Mouse (Mus musculus): ENCODE results near the gene Smurf2. TPM values are rescaled to one million over a fixed set of nuclear protein-coding genes. Genes with fewer than 3 reads are reported as not detected.
A peak's percentile ranks its signal among the peaks of the same experiment; 100 is the strongest.

Smurf2 gene
- polyA plus RNA-seq, 1 experiment from 2014 or later, result 16.4 TPM

- Histone ChIP-seq H3K9me3 (ENCODE audit: control insufficient read depth, low read length) (no peaks in the 10 kb centered on the region), H3K27me3 (ENCODE audit: control insufficient read depth, insufficient read depth, low read depth, low read length) (no peaks in the 10 kb centered on the region), H3K4me3 (ENCODE audit: low read length) (no peak overlapping the region), H3K27ac (ENCODE audit: low read length) (peak overlapping the region; percentile 18; the same call in 1 of the 2 replicates), H3K36me3 (ENCODE audit: control insufficient read depth, insufficient read depth, low read length) (peaks cover 29% of the 10 kb centered on the region), H3K9ac (ENCODE audit: low read length) (no peak overlapping the region), H3K4me2 (ENCODE audit: low read depth, low read length) (no peak overlapping the region), H3K4me1 (replicated peaks; ENCODE audit: control insufficient read depth, insufficient read depth, low read length) (peaks cover 6% of the 10 kb centered on the region; the same call in 1 of the 2 replicates)
- ATAC-seq (ENCODE audit: low read depth), result no peak
- 25% methylated on average over 4 of the region's 4 CpGs for WGBS
Measured at GRCm38 (mm10) chr11:106820972-106821371, 99.5 kb downstream of the Smurf2 start.

GRCm38 (mm10) chr11:106820252-106820651 is 100.3 kb downstream of the Smurf2 start:
- Histone ChIP-seq H3K36me3 (ENCODE audit: control insufficient read depth, insufficient read depth, low read length) (peaks cover 29% of the 10 kb centered on the region), H3K9ac (ENCODE audit: low read length) (no peak overlapping the region), H3K27me3 (ENCODE audit: control insufficient read depth, insufficient read depth, low read depth, low read length) (no peaks in the 10 kb centered on the region), H3K4me1 (replicated peaks; ENCODE audit: control insufficient read depth, insufficient read depth, low read length) (peaks cover 6% of the 10 kb centered on the region; the same call in 1 of the 2 replicates), H3K4me2 (ENCODE audit: low read depth, low read length) (no peak overlapping the region), H3K4me3 (ENCODE audit: low read length) (no peak overlapping the region), H3K27ac (ENCODE audit: low read length) (no peak overlapping the region), H3K9me3 (ENCODE audit: control insufficient read depth, low read length) (no peaks in the 10 kb centered on the region)
- WGBS, result 83% methylated on average over 6 of the region's 6 CpGs
- ATAC-seq (ENCODE audit: low read depth), result no peak

- 87% methylated on average over 9 of the region's 9 CpGs for WGBS
- Histone ChIP-seq H3K9ac (ENCODE audit: low read length) (no peak overlapping the region), H3K27ac (ENCODE audit: low read length) (no peak overlapping the region), H3K36me3 (ENCODE audit: control insufficient read depth, insufficient read depth, low read length) (peaks cover 28% of the 10 kb centered on the region), H3K27me3 (ENCODE audit: control insufficient read depth, insufficient read depth, low read depth, low read length) (no peaks in the 10 kb centered on the region), H3K4me2 (ENCODE audit: low read depth, low read length) (no peak overlapping the region), H3K4me3 (ENCODE audit: low read length) (no peak overlapping the region), H3K4me1 (replicated peaks; ENCODE audit: control insufficient read depth, insufficient read depth, low read length) (peaks cover 6% of the 10 kb centered on the region; the same call in 1 of the 2 replicates), H3K9me3 (ENCODE audit: control insufficient read depth, low read length) (no peaks in the 10 kb centered on the region)
- no peak for ATAC-seq (ENCODE audit: low read depth)
Measured at GRCm38 (mm10) chr11:106819595-106819994, 100.9 kb downstream of the Smurf2 start.

GRCm38 (mm10) chr11:106818341-106818740 is 102.2 kb downstream of the Smurf2 start:
- H3K4me2 ChIP-seq (ENCODE audit: low read depth, low read length), result no peak overlapping the region
- no peak for ATAC-seq (ENCODE audit: low read depth)
- H3K4me1 ChIP-seq (replicated peaks; ENCODE audit: control insufficient read depth, insufficient read depth, low read length), result peaks cover 6% of the 10 kb centered on the region; the same call in 1 of the 2 replicates
- WGBS, result 26% methylated on average over 9 of the region's 9 CpGs
- no peak overlapping the region for H3K27ac ChIP-seq (ENCODE audit: low read length)
- H3K9me3 ChIP-seq (ENCODE audit: control insufficient read depth, low read length), result no peaks in the 10 kb centered on the region
- H3K9ac ChIP-seq (ENCODE audit: low read length), result no peak overlapping the region
- H3K36me3 ChIP-seq (ENCODE audit: control insufficient read depth, insufficient read depth, low read length), result peaks cover 38% of the 10 kb centered on the region
- H3K27me3 ChIP-seq (ENCODE audit: control insufficient read depth, insufficient read depth, low read depth, low read length), result no peaks in the 10 kb centered on the region
- H3K4me3 ChIP-seq (ENCODE audit: low read length), result no peak overlapping the region

- Histone ChIP-seq H3K36me3 (ENCODE audit: control insufficient read depth, insufficient read depth, low read length) (peaks cover 41% of the 10 kb centered on the region), H3K27ac (ENCODE audit: low read length) (no peak overlapping the region), H3K9me3 (ENCODE audit: control insufficient read depth, low read length) (no peaks in the 10 kb centered on the region), H3K27me3 (ENCODE audit: control insufficient read depth, insufficient read depth, low read depth, low read length) (no peaks in the 10 kb centered on the region), H3K4me2 (ENCODE audit: low read depth, low read length) (no peak overlapping the region), H3K4me3 (ENCODE audit: low read length) (no peak overlapping the region), H3K4me1 (replicated peaks; ENCODE audit: control insufficient read depth, insufficient read depth, low read length) (peaks cover 6% of the 10 kb centered on the region; the same call in 1 of the 2 replicates), H3K9ac (ENCODE audit: low read length) (no peak overlapping the region)
- ATAC-seq (ENCODE audit: low read depth), result no peak
- WGBS, result 74% methylated on average over 6 of the region's 6 CpGs
Measured at GRCm38 (mm10) chr11:106817808-106818207, 102.7 kb downstream of the Smurf2 start.

GRCm38 (mm10) chr11:106817156-106817555 is 103.4 kb downstream of the Smurf2 start:
- WGBS, result 85% methylated on average over 3 of the region's 3 CpGs
- H3K9me3 ChIP-seq (ENCODE audit: control insufficient read depth, low read length), result no peaks in the 10 kb centered on the region
- H3K4me1 ChIP-seq (replicated peaks; ENCODE audit: control insufficient read depth, insufficient read depth, low read length), result peaks cover 6% of the 10 kb centered on the region; the same call in 1 of the 2 replicates
- H3K27me3 ChIP-seq (ENCODE audit: control insufficient read depth, insufficient read depth, low read depth, low read length), result no peaks in the 10 kb centered on the region
- H3K36me3 ChIP-seq (ENCODE audit: control insufficient read depth, insufficient read depth, low read length), result peaks cover 41% of the 10 kb centered on the region
- H3K27ac ChIP-seq (ENCODE audit: low read length), result no peak overlapping the region
- no peak overlapping the region for H3K4me2 ChIP-seq (ENCODE audit: low read depth, low read length)
- ATAC-seq (ENCODE audit: low read depth), result no peak
- no peak overlapping the region for H3K4me3 ChIP-seq (ENCODE audit: low read length)
- no peak overlapping the region for H3K9ac ChIP-seq (ENCODE audit: low read length)

GRCm38 (mm10) chr11:106816316-106816715 is 104.2 kb downstream of the Smurf2 start:
- Histone ChIP-seq H3K9me3 (ENCODE audit: control insufficient read depth, low read length) (no peaks in the 10 kb centered on the region), H3K36me3 (ENCODE audit: control insufficient read depth, insufficient read depth, low read length) (peaks cover 41% of the 10 kb centered on the region), H3K4me3 (ENCODE audit: low read length) (no peak overlapping the region), H3K4me1 (replicated peaks; ENCODE audit: control insufficient read depth, insufficient read depth, low read length) (peaks cover 4% of the 10 kb centered on the region; the same call in 1 of the 2 replicates), H3K4me2 (ENCODE audit: low read depth, low read length) (no peak overlapping the region), H3K27me3 (ENCODE audit: control insufficient read depth, insufficient read depth, low read depth, low read length) (no peaks in the 10 kb centered on the region), H3K9ac (ENCODE audit: low read length) (no peak overlapping the region), H3K27ac (ENCODE audit: low read length) (no peak overlapping the region)
- WGBS, result 58% methylated on average over 7 of the region's 7 CpGs
- peak; percentile 38; the same call in 1 of the 2 replicates for ATAC-seq (ENCODE audit: low read depth)

GRCm38 (mm10) chr11:106815761-106816160 is 104.8 kb downstream of the Smurf2 start:
- no peak overlapping the region for H3K4me3 ChIP-seq (ENCODE audit: low read length)
- 0 out of 2 replicates have a peak, but pooled peaks cover 2% of the 10 kb centered on the region for H3K4me1 ChIP-seq (replicated peaks; ENCODE audit: control insufficient read depth, insufficient read depth, low read length)
- H3K4me2 ChIP-seq (ENCODE audit: low read depth, low read length), result no peak overlapping the region
- no peaks in the 10 kb centered on the region for H3K9me3 ChIP-seq (ENCODE audit: control insufficient read depth, low read length)
- H3K36me3 ChIP-seq (ENCODE audit: control insufficient read depth, insufficient read depth, low read length), result peaks cover 46% of the 10 kb centered on the region
- no peak overlapping the region for H3K9ac ChIP-seq (ENCODE audit: low read length)
- no peak overlapping the region for H3K27ac ChIP-seq (ENCODE audit: low read length)
- 60% methylated on average over 2 of the region's 2 CpGs for WGBS
- H3K27me3 ChIP-seq (ENCODE audit: control insufficient read depth, insufficient read depth, low read depth, low read length), result no peaks in the 10 kb centered on the region
- ATAC-seq (ENCODE audit: low read depth), result no peak

- H3K36me3 ChIP-seq (ENCODE audit: control insufficient read depth, insufficient read depth, low read length), result peaks cover 45% of the 10 kb centered on the region
- no peaks in the 10 kb centered on the region for H3K27me3 ChIP-seq (ENCODE audit: control insufficient read depth, insufficient read depth, low read depth, low read length)
- 0 out of 2 replicates have a peak, but pooled peaks cover 2% of the 10 kb centered on the region for H3K4me1 ChIP-seq (replicated peaks; ENCODE audit: control insufficient read depth, insufficient read depth, low read length)
- no peak overlapping the region for H3K27ac ChIP-seq (ENCODE audit: low read length)
- no peak overlapping the region for H3K9ac ChIP-seq (ENCODE audit: low read length)
- H3K4me2 ChIP-seq (ENCODE audit: low read depth, low read length), result no peak overlapping the region
- no peak overlapping the region for H3K4me3 ChIP-seq (ENCODE audit: low read length)
- 100% methylated on average over 2 of the region's 2 CpGs for WGBS
- ATAC-seq (ENCODE audit: low read depth), result no peak
- H3K9me3 ChIP-seq (ENCODE audit: control insufficient read depth, low read length), result no peaks in the 10 kb centered on the region
Measured at GRCm38 (mm10) chr11:106815331-106815730, 105.2 kb downstream of the Smurf2 start.
